Mouse (Mus musculus) kidney, embryonic 16.5 days (tissue): ENCODE results near the gene Hormad1. TPM values are rescaled to one million over a fixed set of nuclear protein-coding genes. Genes with fewer than 3 reads are reported as not detected.
"Not testable (repeated sequence)": the region's sequence is repeated elsewhere in the genome, so short reads cannot be mapped to it uniquely, and the experiment has no call there.

Experiments
- ATAC-seq: fragments of 200-750 bp; cut with Nextera tagmentation; 2 replicates; pipeline ENCODE4 v1.8.0; 2017; ENCODE audit warnings: moderate TSS enrichment; ENCODE audit not compliant: low FRiP score, low TSS enrichment
- H3K27ac ChIP-seq: fragments of 300-500 bp; sonication (generic); 2 replicates; pipeline ENCODE4 v1.5.1; 2014; ENCODE audit warnings: low read length
- H3K27me3 ChIP-seq: fragments of 300-500 bp; sonication (generic); 2 replicates; pipeline ENCODE4 v1.6.1; 2014; ENCODE audit warnings: low read length, control low read depth, mixed read lengths; ENCODE audit not compliant: insufficient read depth
- H3K36me3 ChIP-seq: fragments of 300-500 bp; sonication (generic); 2 replicates; pipeline ENCODE4 v1.6.1; 2014; ENCODE audit warnings: low read length, control low read depth, mixed read lengths; ENCODE audit not compliant: insufficient read depth
- H3K4me1 ChIP-seq: fragments of 300-500 bp; sonication (generic); 2 replicates; pipeline ENCODE4 v1.6.1; 2014; ENCODE audit warnings: low read length, control low read depth, mixed read lengths; ENCODE audit not compliant: insufficient read depth
- H3K4me2 ChIP-seq: fragments of 300-500 bp; sonication (generic); replicated peaks from 2 replicates; pipeline ENCODE4 v1.6.1; 2014; ENCODE audit warnings: low read depth, low read length
- H3K4me3 ChIP-seq: fragments of 300-500 bp; sonication (generic); 2 replicates; pipeline ENCODE4 v1.5.1; 2014; ENCODE audit warnings: mild to moderate bottlenecking, low read length
- H3K9ac ChIP-seq: fragments of 300-500 bp; sonication (generic); replicated peaks from 2 replicates; pipeline ENCODE4 v1.6.1; 2014; ENCODE audit warnings: low read length
- H3K9me3 ChIP-seq: fragments of 300-500 bp; sonication (generic); 2 replicates; pipeline ENCODE4 v1.6.1; 2016; ENCODE audit warnings: low read length, control low read depth
- WGBS: fragments of 180-500 bp; shearing (Covaris S2); extraction: QIAGEN DNeasy Blood & Tissue Kit; methylation state at CpG from one replicate; pipeline ENCODE4 v1.1.7; 2014; 5-methylcytosine and 5-hydroxymethylcytosine counted together
- polyA plus RNA-seq: library from polyadenylated mRNA; unstranded; fragments of >200 nt; fragmentation: Nextera tagmentation; extraction: Ambion mirVana; gene quantifications from 2 replicates; pipeline ENCODE4 v1.2.1, GENCODE M21; 2015

Gene Hormad1
- polyA plus RNA-seq, 1 experiment from 2014 or later: not detected

GRCm38 (mm10) chr3:95526111-95526510 is 33.4 kb upstream of the Hormad1 start:
- H3K4me3 ChIP-seq: no peak overlapping the region
- no peaks in the 10 kb centered on the region for H3K36me3 ChIP-seq
- H3K4me2 ChIP-seq: no peak overlapping the region
- no peaks in the 10 kb centered on the region for H3K9me3 ChIP-seq
- no peak overlapping the region for H3K27ac ChIP-seq
- ATAC-seq: no peak
- H3K27me3 ChIP-seq: no peaks in the 10 kb centered on the region
- no peaks in the 10 kb centered on the region for H3K4me1 ChIP-seq
- H3K9ac ChIP-seq: no peak overlapping the region

GRCm38 (mm10) chr3:95526622-95527211 is 32.8 kb upstream of the Hormad1 start, which contains the start of gene Ctss:
Gene Ctss (plus strand): TSS chr3:95526786.
- 82% methylated on average over 8 of the region's 8 CpGs for WGBS
- no peak within 1 kb of the TSS for H3K4me3 ChIP-seq
- no peak for ATAC-seq
- no peak within 1 kb of the TSS for H3K4me2 ChIP-seq
- H3K9me3 ChIP-seq: no peaks in the 10 kb centered on the region
- no peaks in the 10 kb centered on the region for H3K36me3 ChIP-seq
- no peak within 1 kb of the TSS for H3K27ac ChIP-seq
- H3K27me3 ChIP-seq: no peaks in the 10 kb centered on the region
- no peak within 1 kb of the TSS for H3K9ac ChIP-seq
- H3K4me1 ChIP-seq: no peaks in the 10 kb centered on the region

GRCm38 (mm10) chr3:95529814-95530213 is 29.7 kb upstream of the Hormad1 start:
- 82% methylated on average over 6 of the region's 6 CpGs for WGBS
- no peaks in the 10 kb centered on the region for H3K9me3 ChIP-seq
- no peaks in the 10 kb centered on the region for H3K4me1 ChIP-seq
- H3K36me3 ChIP-seq: no peaks in the 10 kb centered on the region
- H3K27me3 ChIP-seq: no peaks in the 10 kb centered on the region
- H3K9ac ChIP-seq: no peak overlapping the region
- H3K4me2 ChIP-seq: no peak overlapping the region
- no peak overlapping the region for H3K4me3 ChIP-seq
- H3K27ac ChIP-seq: no peak overlapping the region
- ATAC-seq: no peak

GRCm38 (mm10) chr3:95531025-95531424 is 28.5 kb upstream of the Hormad1 start:
- H3K4me1 ChIP-seq: no peaks in the 10 kb centered on the region
- 90% methylated on average over 1 of the region's 1 CpGs for WGBS
- no peak for ATAC-seq

GRCm38 (mm10) chr3:95533364-95533763 is 26.1 kb upstream of the Hormad1 start:
- H3K4me2 ChIP-seq: no peak overlapping the region
- no peak overlapping the region for H3K27ac ChIP-seq
- H3K9me3 ChIP-seq: no peaks in the 10 kb centered on the region
- no peak overlapping the region for H3K9ac ChIP-seq
- no peak for ATAC-seq
- no peaks in the 10 kb centered on the region for H3K4me1 ChIP-seq
- no peaks in the 10 kb centered on the region for H3K27me3 ChIP-seq
- no peak overlapping the region for H3K4me3 ChIP-seq
- H3K36me3 ChIP-seq: no peaks in the 10 kb centered on the region
- WGBS: 86% methylated on average over 5 of the region's 5 CpGs

More at GRCm38 (mm10) chr3:95531025-95531424, 28.5 kb upstream of the Hormad1 start:
- Histone ChIP-seq H3K9ac (no peak overlapping the region), H3K27ac (no peak overlapping the region), H3K9me3 (no peaks in the 10 kb centered on the region), H3K27me3 (no peaks in the 10 kb centered on the region), H3K4me2 (no peak overlapping the region), H3K36me3 (no peaks in the 10 kb centered on the region), H3K4me3 (no peak overlapping the region)

GRCm38 (mm10) chr3:95534927-95535326 is 24.6 kb upstream of the Hormad1 start:
- H3K9me3 ChIP-seq: no peaks in the 10 kb centered on the region
- H3K4me1 ChIP-seq: no peaks in the 10 kb centered on the region
- no peak for ATAC-seq
- H3K4me3 ChIP-seq: no peak overlapping the region
- no peaks in the 10 kb centered on the region for H3K36me3 ChIP-seq
- 81% methylated on average over 1 of the region's 1 CpGs for WGBS
- no peaks in the 10 kb centered on the region for H3K27me3 ChIP-seq
- no peak overlapping the region for H3K27ac ChIP-seq
- no peak overlapping the region for H3K9ac ChIP-seq
- no peak overlapping the region for H3K4me2 ChIP-seq

GRCm38 (mm10) chr3:95538936-95539335 is 20.5 kb upstream of the Hormad1 start:
- H3K36me3 ChIP-seq: no peaks in the 10 kb centered on the region
- H3K4me1 ChIP-seq: no peaks in the 10 kb centered on the region
- H3K9me3 ChIP-seq: no peaks in the 10 kb centered on the region
- ATAC-seq: no peak
- H3K27ac ChIP-seq: no peak overlapping the region
- H3K27me3 ChIP-seq: no peaks in the 10 kb centered on the region
- H3K4me2 ChIP-seq: no peak overlapping the region
- H3K9ac ChIP-seq: no peak overlapping the region
- H3K4me3 ChIP-seq: no peak overlapping the region
- 88% methylated on average over 10 of the region's 10 CpGs for WGBS

- H3K27me3 ChIP-seq: no peaks in the 10 kb centered on the region
- H3K4me1 ChIP-seq: no peaks in the 10 kb centered on the region
- H3K27ac ChIP-seq: no peak overlapping the region
- no peaks in the 10 kb centered on the region for H3K36me3 ChIP-seq
- H3K9me3 ChIP-seq: no peaks in the 10 kb centered on the region
- H3K4me3 ChIP-seq: no peak overlapping the region
- no peak overlapping the region for H3K4me2 ChIP-seq
- H3K9ac ChIP-seq: no peak overlapping the region
- WGBS: 91% methylated on average over 4 of the region's 4 CpGs
- ATAC-seq: no peak
Observed at GRCm38 (mm10) chr3:95539837-95540236, 19.6 kb upstream of the Hormad1 start.

- not testable (repeated sequence) for H3K4me1 ChIP-seq, H3K27me3 ChIP-seq, H3K4me3 ChIP-seq, H3K36me3 ChIP-seq, ATAC-seq, H3K27ac ChIP-seq, H3K9me3 ChIP-seq, H3K9ac ChIP-seq, H3K4me2 ChIP-seq
- 71% methylated on average over 2 of the region's 2 CpGs for WGBS
Observed at GRCm38 (mm10) chr3:95541186-95541585, 18.3 kb upstream of the Hormad1 start.

GRCm38 (mm10) chr3:95542171-95542570 is 17.3 kb upstream of the Hormad1 start:
- Histone ChIP-seq H3K9me3 (no peaks in the 10 kb centered on the region), H3K4me1 (no peaks in the 10 kb centered on the region), H3K9ac (no peak overlapping the region), H3K27ac (no peak overlapping the region), H3K27me3 (no peaks in the 10 kb centered on the region), H3K4me3 (no peak overlapping the region), H3K36me3 (no peaks in the 10 kb centered on the region), H3K4me2 (no peak overlapping the region)
- no peak for ATAC-seq
